Mouse (Mus musculus) forebrain, embryonic 11.5 days (tissue): ENCODE results near the gene Mab21l3. TPM values are rescaled to one million over a fixed set of nuclear protein-coding genes. Genes with fewer than 3 reads are reported as not detected.

Source experiments
- ATAC-seq: fragments of 200-750 bp; cut with Nextera tagmentation; replicated peaks from 2 replicates; pipeline ENCODE4 v1.8.0; 2017; ENCODE audit warnings: moderate TSS enrichment; ENCODE audit not compliant: low FRiP score
- DNase-seq: peaks from one replicate; pipeline ENCODE4 v3.0.0-alpha.2; 2017; ENCODE audit warnings: low spot score
- H3K27ac ChIP-seq: fragments of 300-500 bp; sonication (generic); 2 replicates; pipeline ENCODE4 v1.5.1; 2014; ENCODE audit warnings: low read depth, low read length
- H3K27me3 ChIP-seq: fragments of 300-500 bp; sonication (generic); 2 replicates; pipeline ENCODE4 v1.6.1; 2014; ENCODE audit warnings: mild to moderate bottlenecking, low read length, mixed read lengths; ENCODE audit not compliant: control insufficient read depth, insufficient read depth
- H3K36me3 ChIP-seq: fragments of 300-500 bp; sonication (generic); 2 replicates; pipeline ENCODE4 v1.6.1; 2014; ENCODE audit warnings: mild to moderate bottlenecking, low read length, moderate library complexity, mixed read lengths; ENCODE audit not compliant: control insufficient read depth, insufficient read depth
- H3K4me1 ChIP-seq: fragments of 300-500 bp; sonication (generic); replicated peaks from 2 replicates; pipeline ENCODE4 v1.6.1; 2014; ENCODE audit warnings: low read length, mixed read lengths; ENCODE audit not compliant: control insufficient read depth, insufficient read depth
- H3K4me2 ChIP-seq: fragments of 300-500 bp; sonication (generic); 2 replicates; pipeline ENCODE4 v1.6.1; 2014; ENCODE audit warnings: low read depth, mild to moderate bottlenecking, low read length, moderate library complexity, mixed read lengths; ENCODE audit not compliant: severe bottlenecking
- H3K4me3 ChIP-seq: fragments of 300-500 bp; sonication (generic); 2 replicates; pipeline ENCODE4 v1.5.1; 2014; ENCODE audit warnings: low read depth, low read length
- H3K9ac ChIP-seq: fragments of 300-500 bp; sonication (generic); 2 replicates; pipeline ENCODE4 v1.6.1; 2014; ENCODE audit warnings: low read length
- H3K9me3 ChIP-seq: fragments of 300-500 bp; sonication (generic); 2 replicates; pipeline ENCODE4 v1.6.1; 2016; ENCODE audit warnings: low read length, mixed read lengths; ENCODE audit not compliant: control insufficient read depth
- WGBS: fragments of 180-500 bp; shearing (Covaris S2); extraction: QIAGEN DNeasy Blood & Tissue Kit; methylation state at CpG from one replicate; pipeline ENCODE4 v1.1.7; 2014; 5-methylcytosine and 5-hydroxymethylcytosine counted together
- polyA plus RNA-seq: library from polyadenylated mRNA; unstranded; fragments of >200 nt; fragmentation: Nextera tagmentation; extraction: Ambion mirVana; gene quantifications from 2 replicates; pipeline ENCODE4 v1.2.1, GENCODE M21; 2014

Mab21l3 gene
- polyA plus RNA-seq, 1 experiment from 2014 or later, result 0.92 TPM

DNA sequence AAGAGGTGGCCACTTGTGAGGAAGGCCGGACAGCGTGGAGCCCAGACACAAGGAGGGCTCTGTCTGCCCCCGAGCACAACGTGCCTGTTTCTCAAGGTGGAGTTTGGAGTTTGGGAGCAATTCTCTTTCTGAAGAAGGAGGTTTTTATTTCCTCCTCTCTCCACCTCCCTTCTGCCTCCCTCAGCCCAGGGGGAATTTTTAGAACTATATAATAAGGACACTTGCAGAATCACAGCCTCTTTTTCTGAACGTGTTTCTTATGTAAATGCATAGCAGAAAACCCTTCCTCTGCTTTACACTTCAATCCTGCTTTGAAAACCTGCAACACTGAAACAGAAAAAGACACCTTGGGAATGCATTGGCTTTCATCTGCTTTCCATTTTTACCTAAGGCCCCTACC, 54.7 kb downstream of the Mab21l3 start:
- no peak for ATAC-seq
- WGBS, result 76% methylated on average over 5 of the region's 5 CpGs

GRCm38 (mm10) chr3:101792191-101792590, 56.6 kb downstream of the Mab21l3 start:
- Histone ChIP-seq H3K4me2 (no peak overlapping the region), H3K36me3 (no peaks in the 10 kb centered on the region), H3K4me1 (0 out of 2 replicates have a peak, but pooled peaks cover 2% of the 10 kb centered on the region), H3K27me3 (no peaks in the 10 kb centered on the region; the same call in 1 of the 2 replicates), H3K27ac (no peak overlapping the region), H3K9ac (no peak overlapping the region), H3K4me3 (no peak overlapping the region), H3K9me3 (no peaks in the 10 kb centered on the region)
- whole genome bisulfite sequencing, result 78% methylated on average over 4 of the region's 4 CpGs
- DNase-seq, result no peak
- ATAC-seq, result no peak

More for the DNA sequence above, 54.7 kb downstream of the Mab21l3 start:
- peaks cover 4% of the 10 kb centered on the region; the same call in 1 of the 2 replicates for H3K4me1 ChIP-seq
- H3K27ac ChIP-seq, result no peak overlapping the region
- H3K9me3 ChIP-seq, result no peaks in the 10 kb centered on the region
- no peaks in the 10 kb centered on the region for H3K27me3 ChIP-seq
- no peak overlapping the region for H3K4me3 ChIP-seq
- H3K9ac ChIP-seq, result no peak overlapping the region
- no peaks in the 10 kb centered on the region for H3K36me3 ChIP-seq
- no peak for DNase-seq
- no peak overlapping the region for H3K4me2 ChIP-seq

GRCm38 (mm10) chr3:101784768-101785424, 63.9 kb downstream of the Mab21l3 start:
- no peak for ATAC-seq
- H3K9me3 ChIP-seq, result no peaks in the 10 kb centered on the region
- no peaks in the 10 kb centered on the region; the same call in 1 of the 2 replicates for H3K27me3 ChIP-seq
- no peaks in the 10 kb centered on the region for H3K36me3 ChIP-seq
- no peak overlapping the region for H3K4me3 ChIP-seq
- H3K27ac ChIP-seq, result no peak overlapping the region
- no peak overlapping the region for H3K4me2 ChIP-seq
- no peak overlapping the region for H3K9ac ChIP-seq
- no peaks in the 10 kb centered on the region; the same call in 1 of the 2 replicates for H3K4me1 ChIP-seq
- WGBS, result 89% methylated on average over 10 of the region's 10 CpGs
- no peak for DNase-seq

- 36% methylated on average over 2 of the region's 2 CpGs for WGBS
Measured at GRCm38 (mm10) chr3:101783793-101784192, 65.0 kb downstream of the Mab21l3 start.

GRCm38 (mm10) chr3:101780874-101781483, 67.8 kb downstream of the Mab21l3 start:
- H3K9ac ChIP-seq, result no peak overlapping the region
- H3K4me3 ChIP-seq, result no peak overlapping the region
- H3K36me3 ChIP-seq, result no peaks in the 10 kb centered on the region
- no peaks in the 10 kb centered on the region for H3K27me3 ChIP-seq
- H3K4me1 ChIP-seq, result no peaks in the 10 kb centered on the region; the same call in 1 of the 2 replicates
- H3K27ac ChIP-seq, result no peak overlapping the region
- no peaks in the 10 kb centered on the region for H3K9me3 ChIP-seq
- ATAC-seq (no peak), DNase-seq (no peak)
- WGBS, result 59% methylated on average over 6 of the region's 6 CpGs
- H3K4me2 ChIP-seq, result no peak overlapping the region

More at GRCm38 (mm10) chr3:101783793-101784192, 65.0 kb downstream of the Mab21l3 start:
- Histone ChIP-seq H3K4me1 (no peaks in the 10 kb centered on the region; the same call in 1 of the 2 replicates), H3K4me3 (no peak overlapping the region), H3K36me3 (no peaks in the 10 kb centered on the region), H3K9ac (no peak overlapping the region), H3K9me3 (no peaks in the 10 kb centered on the region), H3K27me3 (no peaks in the 10 kb centered on the region; the same call in 1 of the 2 replicates), H3K27ac (no peak overlapping the region), H3K4me2 (no peak overlapping the region)
- DNase-seq, result no peak
- peak; percentile 24; the same call in 1 of the 2 replicates for ATAC-seq

GRCm38 (mm10) chr3:101778896-101779665, 69.7 kb downstream of the Mab21l3 start:
- Histone ChIP-seq H3K27me3 (no peaks in the 10 kb centered on the region), H3K4me1 (no peaks in the 10 kb centered on the region; the same call in 1 of the 2 replicates), H3K4me3 (no peak overlapping the region), H3K27ac (no peak overlapping the region), H3K9me3 (no peaks in the 10 kb centered on the region), H3K4me2 (no peak overlapping the region), H3K9ac (no peak overlapping the region), H3K36me3 (no peaks in the 10 kb centered on the region)
- no peak for ATAC-seq
- WGBS, result 76% methylated on average over 16 of the region's 16 CpGs
- DNase-seq, result no peak

- H3K27me3 ChIP-seq, result no peaks in the 10 kb centered on the region
- ATAC-seq (no peak), DNase-seq (no peak)
- H3K4me2 ChIP-seq, result no peak overlapping the region
- WGBS, result 89% methylated on average over 8 of the region's 8 CpGs
- H3K27ac ChIP-seq, result no peak overlapping the region
- H3K4me3 ChIP-seq, result no peak overlapping the region
- H3K9ac ChIP-seq, result no peak overlapping the region
- H3K4me1 ChIP-seq, result no peaks in the 10 kb centered on the region
- H3K9me3 ChIP-seq, result no peaks in the 10 kb centered on the region
- no peaks in the 10 kb centered on the region for H3K36me3 ChIP-seq
Measured at GRCm38 (mm10) chr3:101775732-101776131, 73.0 kb downstream of the Mab21l3 start.

DNA sequence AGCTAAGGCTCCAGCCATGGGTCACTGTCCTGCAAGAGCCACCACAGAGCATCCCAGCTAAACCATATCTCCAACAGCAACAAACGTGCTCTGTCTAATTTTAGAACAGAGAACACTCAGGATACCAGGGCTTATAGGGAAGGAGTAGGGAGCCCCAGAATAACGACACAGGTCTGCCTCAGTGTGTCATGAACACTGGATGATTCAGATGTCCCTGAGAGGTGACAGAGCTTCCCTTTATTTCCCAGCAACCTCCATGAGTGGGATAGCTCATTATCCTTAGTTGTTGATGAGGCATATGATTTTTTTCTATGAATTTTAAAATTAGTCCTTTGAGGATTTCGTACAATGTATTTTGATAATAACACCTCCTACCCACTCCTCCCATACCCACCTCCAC, 78.2 kb downstream of the Mab21l3 start:
- Histone ChIP-seq H3K4me3 (no peak overlapping the region), H3K9ac (no peak overlapping the region), H3K27me3 (no peaks in the 10 kb centered on the region), H3K36me3 (no peaks in the 10 kb centered on the region), H3K4me2 (no peak overlapping the region), H3K4me1 (0 out of 2 replicates have a peak, but pooled peaks cover 5% of the 10 kb centered on the region), H3K9me3 (no peaks in the 10 kb centered on the region; the same call in 1 of the 2 replicates), H3K27ac (no peak overlapping the region)
- ATAC-seq, result no peak
- WGBS, result 76% methylated on average over 3 of the region's 3 CpGs
- DNase-seq, result no peak
